Mouse (Mus musculus) lung, postnatal 0 days (tissue): Measurements from ENCODE around the gene Ap3b1. TPM values are rescaled to one million over a fixed set of nuclear protein-coding genes. Genes with fewer than 3 reads are reported as not detected.
"Not testable (repeated sequence)": the region's sequence is repeated elsewhere in the genome, so short reads cannot be mapped to it uniquely, and the experiment has no call there.

Source experiments
- ATAC-seq: fragments of 200-750 bp; cut with Nextera tagmentation; 2 replicates; pipeline ENCODE4 v1.8.0; 2017; ENCODE audit warnings: moderate library complexity
- DNase-seq: peaks from one replicate; pipeline ENCODE4 v3.0.0-alpha.2; 2016; ENCODE audit warnings: low spot score
- H3K27ac ChIP-seq: fragments of 300-500 bp; sonication (generic); 2 replicates; pipeline ENCODE4 v1.5.1; 2014; ENCODE audit warnings: antibody characterized with exemption, mild to moderate bottlenecking, low read length, mixed read lengths
- H3K27me3 ChIP-seq: fragments of 300-500 bp; sonication (generic); replicated peaks from 2 replicates; pipeline ENCODE4 v1.6.1; 2014; ENCODE audit warnings: low read length, mixed read lengths; ENCODE audit not compliant: insufficient read depth
- H3K36me3 ChIP-seq: fragments of 300-500 bp; sonication (generic); 2 replicates; pipeline ENCODE4 v1.6.1; 2014; ENCODE audit warnings: low read length, mixed read lengths; ENCODE audit not compliant: insufficient read depth
- H3K4me1 ChIP-seq: fragments of 300-500 bp; sonication (generic); 2 replicates; pipeline ENCODE4 v1.6.1; 2014; ENCODE audit warnings: antibody characterized with exemption, low read depth, low read length, mixed read lengths; ENCODE audit not compliant: insufficient read depth
- H3K4me2 ChIP-seq: fragments of 300-500 bp; sonication (generic); replicated peaks from 2 replicates; pipeline ENCODE4 v1.6.1; 2014; ENCODE audit warnings: low read depth, mild to moderate bottlenecking, low read length, moderate library complexity, mixed read lengths
- H3K4me3 ChIP-seq: fragments of 300-500 bp; sonication (generic); 2 replicates; pipeline ENCODE4 v1.5.1; 2014; ENCODE audit warnings: low read depth, low read length
- H3K9ac ChIP-seq: fragments of 300-500 bp; sonication (generic); replicated peaks from 2 replicates; pipeline ENCODE4 v1.6.1; 2014; ENCODE audit warnings: low read depth, mild to moderate bottlenecking
- H3K9me3 ChIP-seq: fragments of 300-500 bp; sonication (generic); 2 replicates; pipeline ENCODE4 v1.6.1; 2016; ENCODE audit warnings: low read length, mixed read lengths
- CTCF ChIP-seq: IDR thresholded peaks from 2 replicates; pipeline ENCODE4 v1.5.1; 2016; ENCODE audit warnings: antibody characterized with exemption, mild to moderate bottlenecking
- EP300 ChIP-seq: IDR thresholded peaks from 2 replicates; pipeline ENCODE4 v1.6.1; 2016; ENCODE audit warnings: antibody characterized with exemption, mild to moderate bottlenecking, control low read depth
- WGBS: fragments of 180-500 bp; shearing (Covaris S2); extraction: QIAGEN DNeasy Blood & Tissue Kit; methylation state at CpG from one replicate; pipeline ENCODE4 v1.1.7; 2014; 5-methylcytosine and 5-hydroxymethylcytosine counted together
- polyA plus RNA-seq: library from polyadenylated mRNA; unstranded; fragments of >200 nt; fragmentation: Nextera tagmentation; extraction: Ambion mirVana; gene quantifications from 2 replicates; pipeline ENCODE4 v1.2.1, GENCODE M21; 2015

The Ap3b1 gene
- polyA plus RNA-seq, 1 experiment from 2014 or later, result 26.1 TPM

DNA sequence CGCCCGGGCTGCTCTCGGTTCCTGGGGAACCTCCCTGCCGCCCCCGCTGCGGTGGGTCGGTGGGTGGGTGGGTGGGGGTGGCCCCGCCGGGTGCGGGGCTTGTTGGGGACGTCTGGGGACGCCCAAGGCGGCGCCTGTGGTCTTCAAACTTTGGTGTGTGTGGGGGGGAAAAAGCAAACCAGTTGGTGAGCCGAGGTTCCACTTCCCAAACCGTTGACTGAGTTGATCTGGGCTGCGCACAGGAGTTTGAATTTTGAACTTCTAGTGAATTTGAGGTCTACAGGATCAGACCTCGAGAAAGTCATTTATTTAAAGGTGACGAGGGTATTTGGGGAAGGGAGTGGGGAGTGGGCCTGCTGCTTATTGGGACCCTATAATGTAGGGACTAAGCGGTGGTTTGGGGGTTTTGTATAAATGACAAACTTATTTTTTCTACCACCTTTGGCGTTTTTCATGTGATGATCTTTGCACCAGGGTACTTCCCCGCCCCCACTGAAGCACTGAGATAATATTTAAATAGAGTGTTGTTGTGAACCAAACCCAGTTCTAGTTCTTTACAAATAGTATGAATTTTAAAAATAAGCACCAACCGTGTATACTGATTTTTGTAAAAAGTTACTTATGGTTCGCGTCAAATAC, 641 bp downstream of the Ap3b1 start:
- Histone ChIP-seq H3K9ac (peak overlapping the region; percentile 89), H3K4me1 (peaks cover 10% of the 10 kb centered on the region; the same call in 1 of the 2 replicates), H3K27ac (peak overlapping the region; percentile 92), H3K9me3 (no peaks in the 10 kb centered on the region), H3K27me3 (no peaks in the 10 kb centered on the region), H3K4me3 (peak overlapping the region; percentile 86), H3K4me2 (peak overlapping the region; percentile 83), H3K36me3 (no peaks in the 10 kb centered on the region)
- TF ChIP-seq EP300 (no peak), CTCF (no peak)
- 17% methylated on average over 23 of the region's 25 CpGs for WGBS
- ATAC-seq, result peak; percentile 7
- DNase-seq, result peak; percentile 30

DNA sequence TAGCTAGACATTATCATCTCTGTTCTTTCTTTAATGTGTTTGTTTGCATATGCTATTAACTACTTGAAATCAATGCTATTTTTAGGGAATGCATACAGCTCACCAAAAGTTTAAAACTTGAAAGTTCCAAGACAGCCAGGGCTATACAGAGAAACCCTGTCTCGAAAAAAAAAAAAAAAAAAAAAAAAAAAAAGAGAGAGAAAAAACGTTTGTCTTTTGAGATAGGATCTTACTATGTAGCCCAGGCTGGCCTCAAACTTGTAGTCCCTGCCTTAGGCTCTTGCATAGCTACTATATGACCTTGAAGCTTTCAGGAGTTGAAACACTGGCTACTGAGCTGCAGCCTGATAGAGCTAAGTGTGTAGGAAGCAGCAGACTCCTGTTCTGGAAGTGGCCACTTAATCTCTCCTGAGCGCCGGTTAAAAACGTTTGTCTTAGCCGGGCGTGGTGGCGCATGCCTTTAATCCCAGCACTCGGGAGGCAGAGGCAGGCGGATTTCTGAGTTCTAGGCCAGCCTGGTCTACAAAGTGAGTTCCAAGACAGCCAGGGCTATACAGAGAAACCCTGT, 2.3 kb downstream of the Ap3b1 start:
- not testable (repeated sequence) for ATAC-seq, H3K27me3 ChIP-seq, H3K4me2 ChIP-seq, H3K9ac ChIP-seq, H3K9me3 ChIP-seq, H3K4me3 ChIP-seq, H3K36me3 ChIP-seq, H3K27ac ChIP-seq
- DNase-seq, result peak; percentile 10
- WGBS, result 77% methylated on average over 10 of the region's 10 CpGs
- H3K4me1 ChIP-seq, result peaks cover 13% of the 10 kb centered on the region

GRCm38 (mm10) chr13:94364336-94364735, 5.6 kb downstream of the Ap3b1 start:
- Histone ChIP-seq H3K27ac (no peak overlapping the region), H3K36me3 (no peaks in the 10 kb centered on the region), H3K4me2 (no peak overlapping the region), H3K4me3 (no peak overlapping the region), H3K27me3 (no peaks in the 10 kb centered on the region), H3K9me3 (no peaks in the 10 kb centered on the region), H3K9ac (no peak overlapping the region), H3K4me1 (peaks cover 8% of the 10 kb centered on the region)
- no peak for ATAC-seq
- peak; percentile 3 for DNase-seq
- 83% methylated on average over 2 of the region's 2 CpGs for WGBS
- TF ChIP-seq CTCF (no peak), EP300 (no peak)

- no peaks in the 10 kb centered on the region for H3K9me3 ChIP-seq
- H3K4me3 ChIP-seq, result no peak overlapping the region
- no peaks in the 10 kb centered on the region for H3K36me3 ChIP-seq
- no peak for TF ChIP-seq CTCF
- TF ChIP-seq EP300, result no peak
- H3K27ac ChIP-seq, result 0 out of 2 replicates have a peak overlapping the region, but pooled peaks have one; percentile 3
- H3K4me1 ChIP-seq, result peaks cover 3% of the 10 kb centered on the region; the same call in 1 of the 2 replicates
- no peak overlapping the region for H3K4me2 ChIP-seq
- 73% methylated on average over 13 of the region's 13 CpGs for WGBS
- H3K27me3 ChIP-seq, result no peaks in the 10 kb centered on the region
- no peak overlapping the region for H3K9ac ChIP-seq
- DNase-seq (peak; percentile 3), ATAC-seq (no peak)
Observed at GRCm38 (mm10) chr13:94365108-94365907, 6.5 kb downstream of the Ap3b1 start.

DNA sequence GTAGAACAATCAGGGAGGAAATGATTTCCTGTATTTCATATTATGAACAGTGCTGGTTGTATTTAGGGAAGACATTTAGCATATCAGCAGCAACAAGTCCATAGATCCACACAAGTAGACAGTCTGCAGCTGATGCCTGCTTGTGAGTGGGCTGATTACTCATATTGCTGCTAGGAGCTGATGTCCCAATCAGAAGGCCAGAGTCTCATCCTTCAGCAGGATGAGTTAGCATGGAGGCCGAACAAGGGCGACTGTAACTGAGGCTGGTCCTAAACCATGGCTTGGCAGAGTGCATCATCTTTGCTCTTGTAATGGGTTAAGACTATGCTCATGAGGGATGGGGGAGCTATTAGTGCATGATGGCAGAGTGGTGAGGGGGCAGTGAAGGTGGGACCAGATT, 9.1 kb downstream of the Ap3b1 start:
- no peak overlapping the region for H3K27ac ChIP-seq
- TF ChIP-seq CTCF (no peak), EP300 (no peak)
- no peaks in the 10 kb centered on the region for H3K36me3 ChIP-seq
- H3K4me1 ChIP-seq, result peaks cover 3% of the 10 kb centered on the region; the same call in 1 of the 2 replicates
- no peak overlapping the region for H3K4me3 ChIP-seq
- no peak for ATAC-seq
- H3K9me3 ChIP-seq, result no peaks in the 10 kb centered on the region
- H3K27me3 ChIP-seq, result no peaks in the 10 kb centered on the region
- 100% methylated on average over 2 of the region's 2 CpGs for WGBS
- no peak for DNase-seq
- H3K9ac ChIP-seq, result no peak overlapping the region
- no peak overlapping the region for H3K4me2 ChIP-seq

DNA sequence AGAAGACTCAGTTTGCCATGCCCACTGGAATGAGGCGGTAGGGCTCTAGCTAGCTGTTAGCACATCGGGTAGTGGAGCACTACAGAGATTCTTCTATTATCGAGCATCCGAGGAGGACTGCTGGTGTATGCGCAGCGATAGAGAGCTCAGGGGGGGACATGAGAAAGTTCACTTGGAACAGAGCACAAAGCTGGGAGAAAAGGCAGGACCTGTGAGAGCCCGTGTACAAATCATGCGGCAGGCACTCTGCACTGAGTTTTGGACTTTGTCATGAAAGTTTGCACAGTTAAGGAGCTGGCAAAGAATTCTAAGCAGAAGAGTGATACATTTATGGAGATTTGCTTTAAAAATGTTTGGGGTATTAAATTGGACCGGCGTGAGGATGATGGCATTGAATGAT, 11.8 kb downstream of the Ap3b1 start:
- DNase-seq (no peak), ATAC-seq (no peak)
- Histone ChIP-seq H3K9ac (no peak overlapping the region), H3K27ac (no peak overlapping the region), H3K4me2 (no peak overlapping the region), H3K27me3 (no peaks in the 10 kb centered on the region), H3K36me3 (peaks cover 7% of the 10 kb centered on the region), H3K4me3 (no peak overlapping the region), H3K9me3 (no peaks in the 10 kb centered on the region), H3K4me1 (peaks cover 3% of the 10 kb centered on the region; the same call in 1 of the 2 replicates)
- WGBS, result 89% methylated on average over 10 of the region's 10 CpGs
- TF ChIP-seq EP300, result no peak
- no peak for TF ChIP-seq CTCF
